Mouse (Mus musculus): ENCODE data around the gene Ptprq. TPM values are rescaled to one million over a fixed set of nuclear protein-coding genes. Genes with fewer than 3 reads are reported as not detected.

The Ptprq gene
- polyA plus RNA-seq (2012; rRNA removed), result 0.13 and 0.21 TPM in 2 replicates

GRCm38 (mm10) chr10:107719806-107720205 is at the start of gene Ptprq:
Gene Ptprq (minus strand): TSS chr10:107720051.

GRCm38 (mm10) chr10:107494568-107494967 is 225.3 kb downstream of the Ptprq start, which contains the start of gene Myf6:
Gene Myf6 (minus strand): TSS chr10:107494737.

GRCm38 (mm10) chr10:107485870-107486269 is 234.0 kb downstream of the Ptprq start, which contains the start of gene Myf5:
Gene Myf5 (minus strand): TSS chr10:107486134.

Other genes with a start within 250 kb of the Ptprq start
- 0.25 TPM in 1 of 2 replicates, not detected in the other for gene Myf5, start 233.9 kb downstream of the Ptprq start, polyA plus RNA-seq (2012; rRNA removed)
- 1.4 TPM in 1 of 2 replicates, not detected in the other for gene Myf6, start 225.3 kb downstream of the Ptprq start, polyA plus RNA-seq (2012; rRNA removed)
- gene Otogl, start 192.1 kb upstream of the Ptprq start, polyA plus RNA-seq (2012; rRNA removed), result 0.17 and 0.18 TPM in 2 replicates

Measured in central nervous system, embryonic 18 days (tissue).